Mouse (Mus musculus) neural tube, embryonic 12.5 days (tissue): ENCODE results near the gene Dop1a. TPM values are rescaled to one million over a fixed set of nuclear protein-coding genes. Genes with fewer than 3 reads are reported as not detected.

Source experiments
- ATAC-seq: fragments of 200-750 bp; cut with Nextera tagmentation; 2 replicates; pipeline ENCODE4 v1.8.0; 2017; ENCODE audit warnings: low read depth, mild to moderate bottlenecking, moderate TSS enrichment, moderate library complexity; ENCODE audit not compliant: low FRiP score
- H3K27ac ChIP-seq: fragments of 300-500 bp; sonication (generic); 2 replicates; pipeline ENCODE4 v1.5.1; 2016
- H3K27me3 ChIP-seq: fragments of 300-500 bp; sonication (generic); replicated peaks from 2 replicates; pipeline ENCODE4 v1.6.1; 2016; ENCODE audit warnings: mild to moderate bottlenecking
- H3K36me3 ChIP-seq: fragments of 300-500 bp; sonication (generic); 2 replicates; pipeline ENCODE4 v1.6.1; 2016; ENCODE audit warnings: mild to moderate bottlenecking
- H3K4me1 ChIP-seq: fragments of 300-500 bp; sonication (generic); 2 replicates; pipeline ENCODE4 v1.6.1; 2016
- H3K4me2 ChIP-seq: fragments of 300-500 bp; sonication (generic); replicated peaks from 2 replicates; pipeline ENCODE4 v1.6.1; 2016; ENCODE audit warnings: mild to moderate bottlenecking
- H3K4me3 ChIP-seq: fragments of 300-500 bp; sonication (generic); 2 replicates; pipeline ENCODE4 v1.5.1; 2016
- H3K9ac ChIP-seq: fragments of 300-500 bp; sonication (generic); 2 replicates; pipeline ENCODE4 v1.6.1; 2016; ENCODE audit warnings: mild to moderate bottlenecking
- H3K9me3 ChIP-seq: fragments of 300-500 bp; sonication (generic); 2 replicates; pipeline ENCODE4 v1.6.1; 2016; ENCODE audit warnings: mild to moderate bottlenecking
- WGBS: fragments of 180-500 bp; shearing (Covaris S2); methylation state at CpG from one replicate; pipeline ENCODE4 v1.1.7; 2016; 5-methylcytosine and 5-hydroxymethylcytosine counted together
- polyA plus RNA-seq: library from polyadenylated mRNA; unstranded; fragments of >200 nt; fragmentation: Nextera tagmentation; extraction: Ambion mirVana; gene quantifications from 2 replicates; pipeline ENCODE4 v1.2.1, GENCODE M21; 2016

Gene Dop1a
- polyA plus RNA-seq, 1 experiment from 2014 or later: 22.8 TPM

- ATAC-seq: peak; percentile 81
- Histone ChIP-seq H3K9ac (no peak overlapping the region), H3K4me1 (0 out of 2 replicates have a peak, but pooled peaks cover 6% of the 10 kb centered on the region), H3K9me3 (no peaks in the 10 kb centered on the region), H3K36me3 (no peaks in the 10 kb centered on the region), H3K4me2 (peak overlapping the region; percentile 49), H3K4me3 (no peak overlapping the region), H3K27ac (no peak overlapping the region), H3K27me3 (no peaks in the 10 kb centered on the region)
- 2% methylated on average over 13 of the region's 13 CpGs for WGBS
These were observed 15.3 kb upstream of the Dop1a start for GRCm38 (mm10) chr9:86451617-86452016.

- H3K27ac ChIP-seq: no peak overlapping the region
- H3K27me3 ChIP-seq: no peaks in the 10 kb centered on the region
- H3K4me2 ChIP-seq: no peak overlapping the region
- WGBS: 86% methylated on average over 3 of the region's 3 CpGs
- 0 out of 2 replicates have a peak, but pooled peaks cover 6% of the 10 kb centered on the region for H3K4me1 ChIP-seq
- no peaks in the 10 kb centered on the region for H3K9me3 ChIP-seq
- H3K4me3 ChIP-seq: no peak overlapping the region
- no peak for ATAC-seq
- H3K36me3 ChIP-seq: no peaks in the 10 kb centered on the region
- no peak overlapping the region for H3K9ac ChIP-seq
These were observed 13.3 kb upstream of the Dop1a start for GRCm38 (mm10) chr9:86453626-86454025.

- Histone ChIP-seq H3K27ac (peak within 1 kb of the TSS; percentile 53), H3K4me2 (peak within 1 kb of the TSS; percentile 63), H3K4me3 (peak within 1 kb of the TSS; percentile 64), H3K9me3 (no peaks in the 10 kb centered on the region), H3K9ac (peak within 1 kb of the TSS; percentile 87), H3K4me1 (0 out of 2 replicates have a peak, but pooled peaks cover 2% of the 10 kb centered on the region), H3K36me3 (no peaks in the 10 kb centered on the region), H3K27me3 (no peaks in the 10 kb centered on the region)
- peak; percentile 81 for ATAC-seq
- WGBS: 2% methylated on average over 70 of the region's 70 CpGs
These were observed 2.5 kb upstream of the Dop1a start, which contains the start of gene Ube2cbp for GRCm38 (mm10) chr9:86464151-86465105. Gene Ube2cbp, minus strand, starts transcription at chr9:86464950.

DNA sequence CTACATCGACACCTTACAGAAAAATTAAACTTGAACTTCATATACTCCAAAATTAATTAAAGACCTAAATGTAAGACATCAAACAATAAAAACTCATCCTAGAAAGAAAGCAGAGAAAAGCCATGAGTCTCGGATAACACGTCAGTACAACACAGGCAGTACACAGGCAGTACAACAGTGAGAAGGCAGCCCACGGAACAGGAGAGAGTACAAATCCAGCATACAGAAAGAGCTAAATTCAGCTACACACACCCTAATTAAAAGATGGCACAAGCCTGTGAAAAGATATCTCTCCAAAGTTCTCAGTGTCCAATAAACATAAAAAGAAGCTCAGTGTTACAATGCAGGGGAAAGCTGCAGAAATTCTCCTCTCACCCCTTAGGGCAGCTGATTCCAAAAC is 9.0 kb downstream of the Dop1a start:
- ATAC-seq: no peak
- H3K27me3 ChIP-seq: no peaks in the 10 kb centered on the region
- H3K36me3 ChIP-seq: no peaks in the 10 kb centered on the region
- no peak overlapping the region for H3K27ac ChIP-seq
- no peak overlapping the region for H3K4me2 ChIP-seq
- 90% methylated on average over 4 of the region's 4 CpGs for WGBS
- no peaks in the 10 kb centered on the region for H3K4me1 ChIP-seq
- no peaks in the 10 kb centered on the region for H3K9me3 ChIP-seq
- no peak overlapping the region for H3K9ac ChIP-seq
- no peak overlapping the region for H3K4me3 ChIP-seq

DNA sequence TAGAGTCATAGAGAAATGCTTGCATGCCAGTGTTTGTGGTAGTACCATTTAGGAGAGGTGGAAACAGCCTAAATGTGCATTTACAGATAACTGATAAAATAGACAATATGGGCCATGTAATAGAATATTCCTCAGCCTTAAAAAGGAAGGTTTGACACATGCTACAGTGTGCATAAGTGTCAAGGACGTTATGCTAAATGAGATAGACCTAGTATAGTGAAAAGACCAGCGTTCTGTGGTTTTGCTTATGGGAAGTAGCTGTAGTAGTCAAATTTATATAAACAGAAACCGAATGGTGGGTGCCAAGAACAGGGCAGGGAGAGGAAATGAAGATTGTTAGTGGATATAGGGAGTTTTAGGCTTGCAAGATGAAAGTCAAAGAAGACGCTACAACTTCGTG is 9.8 kb downstream of the Dop1a start:
- Histone ChIP-seq H3K9ac (no peak overlapping the region), H3K27ac (no peak overlapping the region), H3K9me3 (no peaks in the 10 kb centered on the region), H3K4me1 (no peaks in the 10 kb centered on the region), H3K4me2 (no peak overlapping the region), H3K27me3 (no peaks in the 10 kb centered on the region), H3K36me3 (no peaks in the 10 kb centered on the region), H3K4me3 (no peak overlapping the region)
- ATAC-seq: no peak
- WGBS: 89% methylated on average over 5 of the region's 5 CpGs

DNA sequence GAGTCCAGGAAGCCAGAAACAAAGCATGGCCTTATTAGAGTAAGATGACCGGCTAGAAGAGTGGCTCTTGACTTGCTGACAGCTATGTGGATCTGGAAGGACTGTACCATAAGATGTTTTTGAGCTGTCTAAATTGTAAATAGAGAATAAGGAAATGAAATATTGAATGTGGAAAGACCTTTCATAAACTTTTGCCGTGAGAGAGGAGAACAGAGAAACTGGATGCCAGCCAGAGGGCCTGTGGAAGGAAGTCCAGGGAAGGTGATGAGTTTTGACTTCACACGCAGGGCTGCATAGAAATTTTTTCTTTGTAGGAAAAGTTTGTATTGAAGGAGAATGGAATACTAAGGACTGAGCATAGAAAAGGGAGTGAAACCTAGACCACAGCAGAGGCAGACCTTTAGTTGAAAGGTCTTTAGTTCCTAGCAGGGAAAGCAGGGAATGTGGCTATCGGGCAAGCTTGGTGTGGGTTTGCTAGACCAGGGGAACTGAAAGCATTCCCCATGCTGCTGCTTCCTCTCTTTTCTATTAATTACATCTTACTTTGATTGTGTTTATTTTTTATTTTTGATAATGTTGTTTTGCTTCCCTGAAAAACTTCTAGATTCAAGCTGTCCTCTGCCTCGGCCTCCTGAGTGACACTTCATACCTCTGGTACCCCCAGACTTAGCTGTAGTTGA is 11.6 kb downstream of the Dop1a start:
- no peaks in the 10 kb centered on the region for H3K27me3 ChIP-seq
- no peaks in the 10 kb centered on the region for H3K9me3 ChIP-seq
- no peak overlapping the region for H3K4me2 ChIP-seq
- no peak overlapping the region for H3K4me3 ChIP-seq
- no peak for ATAC-seq
- H3K27ac ChIP-seq: no peak overlapping the region
- no peaks in the 10 kb centered on the region for H3K36me3 ChIP-seq
- 90% methylated on average over 5 of the region's 5 CpGs for WGBS
- H3K4me1 ChIP-seq: no peaks in the 10 kb centered on the region
- H3K9ac ChIP-seq: no peak overlapping the region

DNA sequence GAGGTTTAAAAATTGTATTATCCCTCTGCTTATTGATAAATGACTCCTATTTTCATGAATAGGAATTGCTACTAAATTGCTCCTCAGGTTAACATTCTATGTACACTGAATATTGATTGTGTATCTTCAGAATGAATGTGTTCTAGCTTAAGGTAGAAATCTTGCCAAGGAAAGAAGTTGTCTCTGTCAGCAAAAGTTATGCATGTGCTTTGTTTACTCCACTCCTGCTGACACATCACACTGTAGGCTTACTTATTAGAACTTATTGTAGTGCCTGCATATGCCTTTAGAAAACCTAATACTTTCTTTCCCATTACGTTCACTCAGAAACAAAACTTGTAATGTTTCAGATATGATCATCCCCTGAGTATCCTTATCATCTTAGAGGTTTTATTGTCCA is 15.3 kb downstream of the Dop1a start:
- no peak overlapping the region for H3K27ac ChIP-seq
- no peaks in the 10 kb centered on the region for H3K4me1 ChIP-seq
- WGBS: 98% methylated on average over 1 of the region's 1 CpGs

DNA sequence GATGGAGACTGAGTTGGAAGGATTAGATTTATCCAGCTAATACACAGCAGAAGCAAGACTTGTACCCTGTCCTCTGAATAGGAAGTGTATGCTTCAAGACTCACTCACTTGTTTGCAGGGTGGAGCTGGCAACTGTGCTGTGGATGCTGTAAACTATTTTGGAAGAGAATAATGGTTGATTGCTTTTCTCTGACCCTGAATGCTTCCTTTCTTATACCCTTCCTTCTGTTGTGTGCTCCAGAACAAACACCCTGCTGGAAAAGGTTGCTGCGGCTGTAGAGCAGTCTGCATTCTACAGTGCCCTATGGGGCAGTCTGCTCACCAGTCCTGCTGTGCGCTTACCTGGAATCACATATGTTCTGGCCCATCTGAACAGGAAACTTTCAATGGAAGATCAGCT is 24.8 kb downstream of the Dop1a start:
- Histone ChIP-seq H3K9ac (no peak overlapping the region), H3K4me2 (no peak overlapping the region), H3K27me3 (no peaks in the 10 kb centered on the region), H3K4me3 (no peak overlapping the region), H3K36me3 (peaks cover 9% of the 10 kb centered on the region), H3K27ac (no peak overlapping the region), H3K9me3 (no peaks in the 10 kb centered on the region), H3K4me1 (no peaks in the 10 kb centered on the region)
- no peak for ATAC-seq
- WGBS: 84% methylated on average over 2 of the region's 2 CpGs

More for the DNA sequence above, 15.3 kb downstream of the Dop1a start:
- no peak for ATAC-seq
- Histone ChIP-seq H3K9me3 (no peaks in the 10 kb centered on the region), H3K27me3 (no peaks in the 10 kb centered on the region), H3K9ac (no peak overlapping the region), H3K4me2 (no peak overlapping the region), H3K36me3 (no peaks in the 10 kb centered on the region), H3K4me3 (no peak overlapping the region)

GRCm38 (mm10) chr9:86496261-86496660 is 29.3 kb downstream of the Dop1a start:
- Histone ChIP-seq H3K36me3 (peaks cover 17% of the 10 kb centered on the region), H3K9ac (no peak overlapping the region), H3K9me3 (no peaks in the 10 kb centered on the region), H3K4me1 (no peaks in the 10 kb centered on the region), H3K27me3 (no peaks in the 10 kb centered on the region), H3K4me2 (no peak overlapping the region), H3K27ac (no peak overlapping the region), H3K4me3 (no peak overlapping the region)
- no peak for ATAC-seq
- WGBS: 91% methylated on average over 4 of the region's 4 CpGs

DNA sequence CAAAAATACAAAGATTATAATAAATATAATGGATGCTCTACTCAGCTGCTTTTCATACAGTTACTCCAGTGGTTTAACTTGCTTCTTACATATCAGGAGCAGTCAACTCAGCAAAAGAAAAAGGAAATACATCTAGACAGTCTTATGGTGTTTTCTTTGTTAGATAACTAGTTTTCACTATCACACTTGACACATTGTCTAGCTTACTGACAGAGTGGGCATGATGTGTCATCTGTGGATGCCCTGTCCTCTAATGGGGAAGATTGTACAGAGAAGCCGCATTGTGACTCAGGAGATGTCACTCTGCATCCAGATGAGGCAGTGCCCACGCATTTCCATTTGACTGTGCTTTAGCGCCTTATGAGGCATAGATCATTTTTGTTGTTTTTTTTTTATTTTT is 32.1 kb downstream of the Dop1a start:
- H3K36me3 ChIP-seq: peaks cover 12% of the 10 kb centered on the region
- no peak overlapping the region for H3K27ac ChIP-seq
- no peaks in the 10 kb centered on the region for H3K9me3 ChIP-seq
- no peaks in the 10 kb centered on the region for H3K4me1 ChIP-seq
- WGBS: 96% methylated on average over 3 of the region's 3 CpGs
- H3K4me3 ChIP-seq: no peak overlapping the region
- H3K27me3 ChIP-seq: no peaks in the 10 kb centered on the region
- H3K9ac ChIP-seq: no peak overlapping the region
- ATAC-seq: no peak
- H3K4me2 ChIP-seq: no peak overlapping the region

DNA sequence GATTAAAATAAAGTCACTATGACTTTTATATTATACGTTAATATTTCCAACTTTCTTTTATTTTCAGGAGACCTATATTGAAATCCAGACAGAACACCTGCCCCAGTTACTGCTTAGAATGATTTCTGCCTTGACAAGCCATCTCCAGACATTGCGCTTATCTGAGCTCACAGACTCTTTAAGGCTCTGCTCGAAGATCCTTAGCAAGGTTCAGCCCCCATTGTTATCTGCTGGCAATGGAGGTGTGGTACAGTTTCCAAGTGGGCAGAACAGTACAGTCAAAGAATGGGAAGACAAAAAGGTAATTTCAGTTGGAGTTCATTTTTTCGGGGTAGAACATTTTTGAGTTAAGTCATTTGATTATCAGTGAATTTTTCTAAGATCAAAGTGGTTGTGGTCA is 40.5 kb downstream of the Dop1a start:
- no peak overlapping the region for H3K9ac ChIP-seq
- no peak overlapping the region for H3K4me2 ChIP-seq
- H3K27me3 ChIP-seq: no peaks in the 10 kb centered on the region
- no peaks in the 10 kb centered on the region for H3K4me1 ChIP-seq
- WGBS: 90% methylated on average over 4 of the region's 4 CpGs
- no peak for ATAC-seq
- no peak overlapping the region for H3K4me3 ChIP-seq
- H3K36me3 ChIP-seq: peaks cover 3% of the 10 kb centered on the region; the same call in 1 of the 2 replicates
- H3K27ac ChIP-seq: no peak overlapping the region
- H3K9me3 ChIP-seq: no peaks in the 10 kb centered on the region

- no peak for ATAC-seq
- Histone ChIP-seq H3K4me2 (no peak overlapping the region), H3K36me3 (peaks cover 31% of the 10 kb centered on the region), H3K27me3 (no peaks in the 10 kb centered on the region), H3K9me3 (no peaks in the 10 kb centered on the region), H3K4me3 (no peak overlapping the region), H3K4me1 (no peaks in the 10 kb centered on the region), H3K27ac (no peak overlapping the region), H3K9ac (no peak overlapping the region)
- 76% methylated on average over 5 of the region's 5 CpGs for WGBS
These were observed 46.8 kb downstream of the Dop1a start for GRCm38 (mm10) chr9:86513733-86514132.
